Mouse (Mus musculus) ES-E14 (cell line): ENCODE results near the gene Golim4.

ENCODE experiments used
- CHD2 ChIP-seq: IDR thresholded peaks from 2 replicates; pipeline ENCODE4 v1.6.1; 2014; ENCODE audit warnings: mild to moderate bottlenecking, low read depth, low read length, inconsistent platforms
- MAFK ChIP-seq: IDR thresholded peaks from 2 replicates; pipeline ENCODE4 v1.6.1; 2014; ENCODE audit warnings: mild to moderate bottlenecking, low read depth, low read length, inconsistent platforms; ENCODE audit not compliant: insufficient read depth
- ZC3H11A ChIP-seq: IDR thresholded peaks from 2 replicates; pipeline ENCODE4 v1.6.1; 2012; ENCODE audit warnings: low read depth, mild to moderate bottlenecking, inconsistent platforms, low read length, borderline replicate concordance

DNA sequence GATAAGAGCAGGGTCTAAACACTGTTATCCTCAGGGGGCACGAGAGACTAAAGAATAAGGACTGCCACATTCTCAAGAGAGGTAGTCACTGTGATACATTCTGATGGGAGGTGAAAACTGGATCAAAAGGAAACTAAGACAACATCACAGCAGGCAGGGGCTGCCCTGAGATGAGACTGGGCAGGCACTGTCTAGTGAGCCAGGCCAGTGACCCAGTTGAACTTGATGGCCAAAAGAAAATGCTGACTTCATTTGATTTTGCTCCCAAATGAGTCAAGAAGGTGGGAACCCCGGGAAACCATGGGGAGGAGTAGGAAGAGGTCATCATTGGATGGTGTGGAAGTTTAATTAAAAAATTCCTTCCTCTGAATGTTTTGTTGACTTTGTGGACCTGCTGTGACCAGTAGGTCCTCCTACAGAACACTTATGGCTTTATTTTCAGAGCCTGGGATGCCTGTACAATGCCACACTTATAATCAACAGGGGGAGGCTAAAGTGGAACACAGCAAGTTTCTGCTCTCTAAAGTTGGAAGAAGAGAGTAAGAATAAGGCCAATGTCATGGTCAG, 26.0 kb downstream of the Golim4 start:
- TF ChIP-seq MAFK (no peak), ZC3H11A (no peak), CHD2 (no peak)
